Mouse (Mus musculus): ENCODE measurements at regions not wholly inside any gene's neighbourhood (a gene's known extent, or its start where the extent isn't known, plus 50 kb on each side); places are given as distances from the start of the nearest gene placed in this dataset.

DNA sequence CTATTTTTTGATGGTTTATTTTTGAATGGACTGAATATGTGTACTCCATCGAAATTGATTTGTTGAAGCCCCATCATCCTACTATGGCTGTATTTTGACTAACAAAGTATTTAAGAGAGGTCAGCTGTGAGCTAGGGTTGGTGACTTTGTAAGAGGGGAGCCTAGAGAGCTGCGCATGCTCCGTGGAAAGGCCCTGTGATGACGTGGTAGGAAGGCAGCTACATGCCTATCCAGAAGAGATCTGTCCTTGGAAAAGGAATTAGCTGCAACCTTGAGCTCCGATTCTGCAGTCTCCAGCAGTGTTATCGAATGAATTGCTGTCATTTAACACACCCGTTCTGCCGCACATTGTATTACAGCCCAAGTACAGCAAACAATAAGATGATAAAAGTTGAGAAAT is 287.1 kb upstream of the Prickle1 start:
- DNase-seq (ENCODE audit: low spot score) = no peak
- Histone ChIP-seq H3K36me3 (ENCODE audit: insufficient read depth, low read length) (no peaks in the 10 kb centered on the region), H3K4me1 (replicated peaks; ENCODE audit: insufficient read depth, low read length) (no peaks in the 10 kb centered on the region), H3K4me2 (ENCODE audit: low read length) (no peak overlapping the region), H3K27me3 (ENCODE audit: insufficient read depth, low read length) (no peaks in the 10 kb centered on the region), H3K9ac (ENCODE audit: low read depth, low read length) (no peak overlapping the region), H3K9me3 (replicated peaks; ENCODE audit: low read length) (no peaks in the 10 kb centered on the region), H3K4me3 (replicated peaks; ENCODE audit: low read depth, low read length) (no peak overlapping the region), H3K27ac (no peak overlapping the region)
- ATAC-seq (replicated peaks; ENCODE audit: low FRiP score, low read depth) = no peak
- 93% methylated on average over 8 of the region's 8 CpGs for WGBS
- TF ChIP-seq CTCF (IDR thresholded peaks at IDR 0.05; ENCODE audit: low read depth) = no peak

DNA sequence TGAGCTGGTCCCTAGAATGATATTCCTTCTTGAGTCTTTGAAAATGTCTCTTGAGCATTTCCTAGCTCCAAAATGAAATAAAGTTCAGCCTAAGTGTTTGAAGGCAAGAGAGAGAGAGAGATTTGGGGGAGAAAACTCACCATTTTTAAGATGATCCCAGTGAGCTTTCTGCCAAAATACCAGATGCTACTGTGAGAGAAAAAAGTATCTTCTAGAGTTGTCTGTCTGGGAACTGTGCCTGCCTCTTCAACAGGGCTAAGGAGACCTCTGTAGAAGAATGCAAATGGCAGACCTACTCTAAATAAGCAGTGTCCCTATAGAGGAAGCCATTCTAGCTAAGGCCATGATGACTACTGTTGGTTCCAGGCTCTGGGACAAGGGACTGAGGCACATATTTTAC is 285.6 kb upstream of the Prickle1 start:
- DNase-seq (ENCODE audit: low spot score) = no peak
- no peaks in the 10 kb centered on the region for H3K27me3 ChIP-seq (ENCODE audit: insufficient read depth, low read length)
- TF ChIP-seq CTCF (IDR thresholded peaks at IDR 0.05; ENCODE audit: low read depth) = no peak
- no peaks in the 10 kb centered on the region for H3K4me1 ChIP-seq (replicated peaks; ENCODE audit: insufficient read depth, low read length)
- no peak overlapping the region for H3K27ac ChIP-seq
- no peaks in the 10 kb centered on the region for H3K9me3 ChIP-seq (replicated peaks; ENCODE audit: low read length)
- H3K9ac ChIP-seq (ENCODE audit: low read depth, low read length) = no peak overlapping the region
- ATAC-seq (replicated peaks; ENCODE audit: low FRiP score, low read depth) = no peak
- H3K4me2 ChIP-seq (ENCODE audit: low read length) = no peak overlapping the region
- H3K4me3 ChIP-seq (replicated peaks; ENCODE audit: low read depth, low read length) = no peak overlapping the region
- no peaks in the 10 kb centered on the region for H3K36me3 ChIP-seq (ENCODE audit: insufficient read depth, low read length)

DNA sequence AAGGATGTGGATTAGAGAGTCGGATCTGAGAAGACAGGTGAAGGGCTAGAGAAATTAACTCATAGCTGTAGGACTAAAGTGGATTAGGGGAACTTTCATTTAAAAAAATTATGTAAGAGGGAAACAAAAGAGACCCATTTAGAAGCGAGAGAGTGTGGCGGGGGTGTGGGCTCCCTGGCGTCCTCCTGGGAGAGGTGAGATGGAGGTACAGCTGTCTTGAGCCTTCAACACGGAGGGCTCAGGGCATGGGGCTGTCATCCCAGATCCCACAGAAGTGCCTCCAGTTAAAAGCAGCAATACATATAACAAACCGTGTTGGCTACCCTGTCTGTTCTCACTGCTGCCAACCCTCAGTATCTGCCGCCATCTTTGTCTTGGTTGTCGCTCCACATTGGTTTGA is 284.6 kb upstream of the Prickle1 start:
- Histone ChIP-seq H3K4me1 (replicated peaks; ENCODE audit: insufficient read depth, low read length) (no peaks in the 10 kb centered on the region), H3K4me2 (ENCODE audit: low read length) (no peak overlapping the region), H3K27me3 (ENCODE audit: insufficient read depth, low read length) (no peaks in the 10 kb centered on the region), H3K9me3 (replicated peaks; ENCODE audit: low read length) (no peaks in the 10 kb centered on the region), H3K4me3 (replicated peaks; ENCODE audit: low read depth, low read length) (no peak overlapping the region), H3K36me3 (ENCODE audit: insufficient read depth, low read length) (no peaks in the 10 kb centered on the region), H3K27ac (no peak overlapping the region), H3K9ac (ENCODE audit: low read depth, low read length) (no peak overlapping the region)
- TF ChIP-seq CTCF (IDR thresholded peaks at IDR 0.05; ENCODE audit: low read depth) = no peak
- 94% methylated on average over 8 of the region's 8 CpGs for WGBS
- no peak for ATAC-seq (replicated peaks; ENCODE audit: low FRiP score, low read depth)
- no peak for DNase-seq (ENCODE audit: low spot score)

DNA sequence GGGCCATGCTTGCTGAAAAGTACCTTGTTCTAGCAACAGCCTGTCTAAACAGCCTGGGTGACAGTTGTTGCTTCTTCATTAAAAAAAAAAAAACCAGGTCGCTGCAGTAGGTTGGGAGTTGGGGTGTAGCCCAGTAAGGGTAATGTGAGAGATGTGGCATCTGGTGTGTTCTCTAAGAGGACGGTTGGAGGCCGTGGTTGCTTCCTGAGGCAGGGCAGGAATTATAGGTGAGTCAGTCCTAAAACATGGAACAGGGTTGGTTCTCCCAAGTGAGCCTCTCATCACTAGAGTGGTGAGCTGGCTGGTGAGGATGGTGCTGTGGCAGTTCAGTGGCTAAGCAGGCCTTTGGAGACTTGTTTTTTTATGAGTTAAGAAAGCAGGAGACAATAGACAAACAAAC is 283.3 kb upstream of the Prickle1 start:
- no peak for TF ChIP-seq CTCF (IDR thresholded peaks at IDR 0.05; ENCODE audit: low read depth)
- ATAC-seq (replicated peaks; ENCODE audit: low FRiP score, low read depth) (no peak), DNase-seq (ENCODE audit: low spot score) (no peak)
- H3K27me3 ChIP-seq (ENCODE audit: insufficient read depth, low read length) = no peaks in the 10 kb centered on the region
- no peaks in the 10 kb centered on the region for H3K4me1 ChIP-seq (replicated peaks; ENCODE audit: insufficient read depth, low read length)
- no peaks in the 10 kb centered on the region for H3K9me3 ChIP-seq (replicated peaks; ENCODE audit: low read length)
- no peak overlapping the region for H3K27ac ChIP-seq
- H3K4me3 ChIP-seq (replicated peaks; ENCODE audit: low read depth, low read length) = no peak overlapping the region
- no peak overlapping the region for H3K4me2 ChIP-seq (ENCODE audit: low read length)
- H3K36me3 ChIP-seq (ENCODE audit: insufficient read depth, low read length) = no peaks in the 10 kb centered on the region
- WGBS = 61% methylated on average over 3 of the region's 3 CpGs
- H3K9ac ChIP-seq (ENCODE audit: low read depth, low read length) = no peak overlapping the region

DNA sequence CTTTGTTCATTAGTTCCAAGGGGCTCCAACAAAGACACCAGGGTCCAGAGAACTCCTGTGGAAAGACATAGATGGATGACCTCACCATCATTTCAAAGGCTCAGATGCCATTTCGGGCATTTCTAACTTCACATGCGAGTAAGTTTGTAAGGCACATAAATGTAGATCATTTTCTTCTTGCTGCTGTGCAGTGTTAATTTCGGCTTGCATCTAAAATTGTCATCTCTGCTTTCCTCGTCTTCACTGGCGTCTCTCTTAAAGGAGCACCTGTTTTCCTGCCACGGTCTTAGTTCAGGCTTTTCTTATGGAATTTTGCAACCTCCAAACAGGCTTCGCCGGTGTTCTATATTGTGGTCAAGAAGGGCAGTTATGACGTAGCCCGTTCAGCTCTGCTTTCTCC is 280.6 kb upstream of the Prickle1 start:
- Histone ChIP-seq H3K36me3 (ENCODE audit: insufficient read depth, low read length) (no peaks in the 10 kb centered on the region), H3K27me3 (ENCODE audit: insufficient read depth, low read length) (no peaks in the 10 kb centered on the region), H3K4me2 (ENCODE audit: low read length) (no peak overlapping the region), H3K27ac (no peak overlapping the region), H3K9ac (ENCODE audit: low read depth, low read length) (no peak overlapping the region), H3K4me3 (replicated peaks; ENCODE audit: low read depth, low read length) (no peak overlapping the region), H3K9me3 (replicated peaks; ENCODE audit: low read length) (no peaks in the 10 kb centered on the region), H3K4me1 (replicated peaks; ENCODE audit: insufficient read depth, low read length) (no peaks in the 10 kb centered on the region)
- DNase-seq (ENCODE audit: low spot score) = no peak
- ATAC-seq (replicated peaks; ENCODE audit: low FRiP score, low read depth) = no peak
- no peak for TF ChIP-seq CTCF (IDR thresholded peaks at IDR 0.05; ENCODE audit: low read depth)
- WGBS = 84% methylated on average over 10 of the region's 10 CpGs

DNA sequence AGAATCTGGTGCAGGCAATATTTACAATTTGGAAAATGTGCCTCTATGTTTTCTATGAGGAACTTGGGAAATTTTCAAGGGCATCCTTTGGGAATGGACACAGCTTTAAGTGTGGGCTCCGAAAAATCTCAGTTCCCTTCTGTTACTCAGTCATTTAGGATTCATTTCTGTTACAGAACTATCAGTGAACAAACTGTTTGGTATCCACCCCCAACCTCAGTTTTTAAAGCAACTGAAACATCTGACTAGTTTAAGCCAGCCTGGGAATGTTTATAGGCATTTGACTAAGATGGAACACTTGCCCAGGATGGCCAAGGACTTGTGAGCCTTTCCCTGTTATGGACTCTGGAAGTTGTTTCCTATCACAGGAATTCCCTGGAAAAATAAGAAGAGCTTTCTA is 280.0 kb upstream of the Prickle1 start:
- ATAC-seq (replicated peaks; ENCODE audit: low FRiP score, low read depth) (no peak), DNase-seq (ENCODE audit: low spot score) (no peak)
- Histone ChIP-seq H3K4me2 (ENCODE audit: low read length) (no peak overlapping the region), H3K27ac (no peak overlapping the region), H3K4me3 (replicated peaks; ENCODE audit: low read depth, low read length) (no peak overlapping the region), H3K9me3 (replicated peaks; ENCODE audit: low read length) (no peaks in the 10 kb centered on the region), H3K4me1 (replicated peaks; ENCODE audit: insufficient read depth, low read length) (no peaks in the 10 kb centered on the region), H3K36me3 (ENCODE audit: insufficient read depth, low read length) (no peaks in the 10 kb centered on the region), H3K9ac (ENCODE audit: low read depth, low read length) (no peak overlapping the region), H3K27me3 (ENCODE audit: insufficient read depth, low read length) (no peaks in the 10 kb centered on the region)
- no peak for TF ChIP-seq CTCF (IDR thresholded peaks at IDR 0.05; ENCODE audit: low read depth)
- 92% methylated on average over 1 of the region's 1 CpGs for WGBS

DNA sequence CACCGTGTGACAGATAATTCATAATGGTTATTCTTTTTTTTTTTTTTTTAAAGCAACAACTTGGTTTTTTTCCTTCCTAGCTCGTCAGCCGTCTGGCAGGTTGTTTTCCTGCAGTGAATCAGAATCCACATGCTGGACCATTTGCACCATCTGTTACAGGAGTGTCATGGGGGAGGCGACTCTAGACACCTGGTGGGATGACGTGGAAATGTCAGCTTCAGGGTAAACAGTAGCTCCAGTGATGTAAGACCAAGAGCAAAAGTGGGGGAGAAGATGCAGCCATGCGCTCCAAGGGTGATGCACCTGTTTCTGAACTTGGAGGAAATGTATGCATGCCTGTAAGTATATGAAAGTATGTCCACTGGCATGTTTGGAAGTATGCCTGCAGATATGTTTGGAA is 278.5 kb upstream of the Prickle1 start:
- Histone ChIP-seq H3K36me3 (ENCODE audit: insufficient read depth, low read length) (no peaks in the 10 kb centered on the region), H3K27me3 (ENCODE audit: insufficient read depth, low read length) (no peaks in the 10 kb centered on the region), H3K9ac (ENCODE audit: low read depth, low read length) (no peak overlapping the region), H3K4me3 (replicated peaks; ENCODE audit: low read depth, low read length) (no peak overlapping the region), H3K4me1 (replicated peaks; ENCODE audit: insufficient read depth, low read length) (no peaks in the 10 kb centered on the region), H3K27ac (no peak overlapping the region), H3K9me3 (replicated peaks; ENCODE audit: low read length) (no peaks in the 10 kb centered on the region), H3K4me2 (ENCODE audit: low read length) (no peak overlapping the region)
- no peak for TF ChIP-seq CTCF (IDR thresholded peaks at IDR 0.05; ENCODE audit: low read depth)
- ATAC-seq (replicated peaks; ENCODE audit: low FRiP score, low read depth) (no peak), DNase-seq (ENCODE audit: low spot score) (no peak)
- WGBS = 55% methylated on average over 6 of the region's 6 CpGs

Data from kidney, postnatal 0 days (tissue).